Mouse (Mus musculus) CH12.LX (cell line): ENCODE results near the gene Meis2.

Source experiments
- CTCF ChIP-seq, 2 experiments: IDR thresholded peaks in 1 of 2; conservative IDR thresholded peaks in 1 of 2; 2 replicates each; pipeline ENCODE4 v1.5.1; 2011 to 2012; ENCODE audit warnings: low read depth in 2 of 2, low read length in 2 of 2, improper control_type of control experiment in 1 of 2, inconsistent platforms in 1 of 2, mild to moderate bottlenecking in 1 of 2, moderate library complexity in 1 of 2
- ZKSCAN1 ChIP-seq: IDR thresholded peaks from 2 replicates; pipeline ENCODE4 v1.6.1; 2012; ENCODE audit warnings: low read depth, inconsistent platforms, low read length, improper control_type of control experiment, borderline replicate concordance

- TF ChIP-seq CTCF (conservative IDR thresholded peaks at IDR 0.05 in 1 of 2, IDR thresholded peaks at IDR 0.05 in 1 of 2; ENCODE audit: low read depth in 2 of 2, low read length in 2 of 2) = peak in 1 of 2 experiments; percentile 4; a peak in 1 of 4 replicates
- no peak for TF ChIP-seq ZKSCAN1
Observed at GRCm38 (mm10) chr2:116105179-116105578, 39.5 kb upstream of the Meis2 start.
